Mouse (Mus musculus): ENCODE measurements at regions not wholly inside any gene's neighbourhood (a gene's known extent, or its start where the extent isn't known, plus 50 kb on each side); places are given as distances from the start of the nearest gene placed in this dataset.

GRCm38 (mm10) chr1:152261472-152261871 lies 125.0 kb downstream of the Tsen15 start:
- Histone ChIP-seq H3K4me3 (ENCODE audit: low read depth, low read length) (no peak overlapping the region), H3K36me3 (replicated peaks; ENCODE audit: control insufficient read depth, insufficient read depth, low read depth, low read length) (no peaks in the 10 kb centered on the region), H3K4me1 (ENCODE audit: control insufficient read depth, insufficient read depth, low read length) (no peaks in the 10 kb centered on the region), H3K9ac (replicated peaks; ENCODE audit: low read length) (no peak overlapping the region), H3K9me3 (replicated peaks; ENCODE audit: control insufficient read depth, low read length) (no peaks in the 10 kb centered on the region), H3K4me2 (ENCODE audit: low read depth, low read length) (no peak overlapping the region), H3K27ac (replicated peaks; ENCODE audit: low read depth, low read length) (no peak overlapping the region), H3K27me3 (ENCODE audit: control insufficient read depth, insufficient read depth, low read length) (no peaks in the 10 kb centered on the region)
- no peak for ATAC-seq (replicated peaks; ENCODE audit: insufficient number of reproducible peaks, low FRiP score, low TSS enrichment, low read depth)
- WGBS, result 51% methylated on average over 4 of the region's 4 CpGs
- DNase-seq (ENCODE audit: low spot score), result no peak

GRCm38 (mm10) chr1:152260950-152261349 lies 125.5 kb downstream of the Tsen15 start:
- H3K4me2 ChIP-seq (ENCODE audit: low read depth, low read length), result no peak overlapping the region
- no peak overlapping the region for H3K9ac ChIP-seq (replicated peaks; ENCODE audit: low read length)
- H3K27me3 ChIP-seq (ENCODE audit: control insufficient read depth, insufficient read depth, low read length), result no peaks in the 10 kb centered on the region
- no peak overlapping the region for H3K4me3 ChIP-seq (ENCODE audit: low read depth, low read length)
- DNase-seq (ENCODE audit: low spot score) (no peak), ATAC-seq (replicated peaks; ENCODE audit: insufficient number of reproducible peaks, low FRiP score, low TSS enrichment, low read depth) (no peak)
- H3K27ac ChIP-seq (replicated peaks; ENCODE audit: low read depth, low read length), result no peak overlapping the region
- no peaks in the 10 kb centered on the region for H3K4me1 ChIP-seq (ENCODE audit: control insufficient read depth, insufficient read depth, low read length)
- H3K36me3 ChIP-seq (replicated peaks; ENCODE audit: control insufficient read depth, insufficient read depth, low read depth, low read length), result no peaks in the 10 kb centered on the region
- no peaks in the 10 kb centered on the region for H3K9me3 ChIP-seq (replicated peaks; ENCODE audit: control insufficient read depth, low read length)
- WGBS, result 94% methylated on average over 1 of the region's 1 CpGs

- H3K36me3 ChIP-seq (replicated peaks; ENCODE audit: control insufficient read depth, insufficient read depth, low read depth, low read length), result no peaks in the 10 kb centered on the region
- no peaks in the 10 kb centered on the region for H3K27me3 ChIP-seq (ENCODE audit: control insufficient read depth, insufficient read depth, low read length)
- H3K27ac ChIP-seq (replicated peaks; ENCODE audit: low read depth, low read length), result no peak overlapping the region
- H3K4me1 ChIP-seq (ENCODE audit: control insufficient read depth, insufficient read depth, low read length), result no peaks in the 10 kb centered on the region
- DNase-seq (ENCODE audit: low spot score) (no peak), ATAC-seq (replicated peaks; ENCODE audit: insufficient number of reproducible peaks, low FRiP score, low TSS enrichment, low read depth) (no peak)
- H3K9ac ChIP-seq (replicated peaks; ENCODE audit: low read length), result no peak overlapping the region
- no peak overlapping the region for H3K4me2 ChIP-seq (ENCODE audit: low read depth, low read length)
- H3K4me3 ChIP-seq (ENCODE audit: low read depth, low read length), result no peak overlapping the region
- no peaks in the 10 kb centered on the region for H3K9me3 ChIP-seq (replicated peaks; ENCODE audit: control insufficient read depth, low read length)
- WGBS, result 70% methylated on average over 12 of the region's 12 CpGs
Measured at GRCm38 (mm10) chr1:152258258-152258657, 128.2 kb downstream of the Tsen15 start.

GRCm38 (mm10) chr1:152253906-152254305 lies 132.6 kb downstream of the Tsen15 start:
- WGBS, result 78% methylated on average over 4 of the region's 4 CpGs
- Histone ChIP-seq H3K9me3 (replicated peaks; ENCODE audit: control insufficient read depth, low read length) (no peaks in the 10 kb centered on the region), H3K4me2 (ENCODE audit: low read depth, low read length) (no peak overlapping the region), H3K9ac (replicated peaks; ENCODE audit: low read length) (no peak overlapping the region), H3K27me3 (ENCODE audit: control insufficient read depth, insufficient read depth, low read length) (no peaks in the 10 kb centered on the region), H3K4me3 (ENCODE audit: low read depth, low read length) (no peak overlapping the region), H3K4me1 (ENCODE audit: control insufficient read depth, insufficient read depth, low read length) (no peaks in the 10 kb centered on the region), H3K36me3 (replicated peaks; ENCODE audit: control insufficient read depth, insufficient read depth, low read depth, low read length) (no peaks in the 10 kb centered on the region), H3K27ac (replicated peaks; ENCODE audit: low read depth, low read length) (no peak overlapping the region)
- ATAC-seq (replicated peaks; ENCODE audit: insufficient number of reproducible peaks, low FRiP score, low TSS enrichment, low read depth), result no peak
- no peak for DNase-seq (ENCODE audit: low spot score)

DNA sequence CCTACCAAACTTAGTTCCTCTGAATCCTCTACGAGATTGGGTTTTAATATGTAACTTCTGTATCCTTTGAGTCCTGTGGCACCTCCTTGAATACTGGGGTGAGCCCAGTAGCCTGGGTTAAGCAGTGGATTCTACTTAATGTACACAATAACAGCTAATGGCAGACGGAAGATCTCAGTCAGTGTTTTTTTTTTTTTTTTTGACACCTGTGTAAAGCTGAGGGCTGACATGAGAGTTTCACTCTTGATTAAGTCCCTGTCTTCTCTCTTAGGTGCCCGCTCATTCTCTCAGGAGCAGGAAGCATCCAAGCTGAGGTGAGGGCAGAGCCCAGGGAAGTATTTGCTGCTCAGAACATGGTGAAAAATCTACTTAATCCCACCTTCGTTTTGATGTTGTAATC lies 133.0 kb downstream of the Tsen15 start:
- no peaks in the 10 kb centered on the region for H3K36me3 ChIP-seq (replicated peaks; ENCODE audit: control insufficient read depth, insufficient read depth, low read depth, low read length)
- H3K4me2 ChIP-seq (ENCODE audit: low read depth, low read length), result no peak overlapping the region
- H3K27ac ChIP-seq (replicated peaks; ENCODE audit: low read depth, low read length), result no peak overlapping the region
- no peaks in the 10 kb centered on the region for H3K4me1 ChIP-seq (ENCODE audit: control insufficient read depth, insufficient read depth, low read length)
- DNase-seq (ENCODE audit: low spot score) (no peak), ATAC-seq (replicated peaks; ENCODE audit: insufficient number of reproducible peaks, low FRiP score, low TSS enrichment, low read depth) (no peak)
- no peaks in the 10 kb centered on the region for H3K27me3 ChIP-seq (ENCODE audit: control insufficient read depth, insufficient read depth, low read length)
- no peaks in the 10 kb centered on the region for H3K9me3 ChIP-seq (replicated peaks; ENCODE audit: control insufficient read depth, low read length)
- no peak overlapping the region for H3K4me3 ChIP-seq (ENCODE audit: low read depth, low read length)
- WGBS, result 81% methylated on average over 4 of the region's 4 CpGs
- no peak overlapping the region for H3K9ac ChIP-seq (replicated peaks; ENCODE audit: low read length)

- no peak for ATAC-seq (replicated peaks; ENCODE audit: insufficient number of reproducible peaks, low FRiP score, low TSS enrichment, low read depth)
Measured at GRCm38 (mm10) chr1:152252658-152253267, 133.7 kb downstream of the Tsen15 start.

DNA sequence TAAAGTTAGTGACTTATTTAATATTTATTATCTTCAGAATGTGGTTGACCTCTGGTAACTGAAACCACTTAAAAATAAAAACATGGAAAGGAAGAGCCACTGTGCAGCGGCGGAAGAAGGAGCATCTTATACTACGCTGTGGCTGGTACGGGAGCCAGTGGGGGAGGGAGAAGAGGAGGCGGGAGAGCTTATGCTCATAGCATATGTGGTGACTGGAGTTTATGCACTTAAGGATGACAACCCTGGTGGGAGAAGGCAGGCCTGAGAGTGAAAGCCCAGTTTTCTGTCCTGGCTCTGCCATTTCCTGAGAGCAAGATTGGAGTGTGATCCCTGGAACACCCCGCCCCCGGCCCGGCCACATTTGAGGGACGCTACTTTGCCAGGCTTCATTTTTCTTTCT lies 145.5 kb downstream of the Tsen15 start:
- Histone ChIP-seq H3K27me3 (ENCODE audit: control insufficient read depth, insufficient read depth, low read length) (no peaks in the 10 kb centered on the region), H3K4me1 (ENCODE audit: control insufficient read depth, insufficient read depth, low read length) (no peaks in the 10 kb centered on the region), H3K4me2 (ENCODE audit: low read depth, low read length) (no peak overlapping the region), H3K9me3 (replicated peaks; ENCODE audit: control insufficient read depth, low read length) (no peaks in the 10 kb centered on the region), H3K9ac (replicated peaks; ENCODE audit: low read length) (no peak overlapping the region), H3K36me3 (replicated peaks; ENCODE audit: control insufficient read depth, insufficient read depth, low read depth, low read length) (no peaks in the 10 kb centered on the region), H3K27ac (replicated peaks; ENCODE audit: low read depth, low read length) (no peak overlapping the region), H3K4me3 (ENCODE audit: low read depth, low read length) (no peak overlapping the region)
- DNase-seq (ENCODE audit: low spot score) (no peak), ATAC-seq (replicated peaks; ENCODE audit: insufficient number of reproducible peaks, low FRiP score, low TSS enrichment, low read depth) (no peak)
- 94% methylated on average over 9 of the region's 9 CpGs for WGBS

More at GRCm38 (mm10) chr1:152252658-152253267, 133.7 kb downstream of the Tsen15 start:
- Histone ChIP-seq H3K4me2 (ENCODE audit: low read depth, low read length) (no peak overlapping the region), H3K4me1 (ENCODE audit: control insufficient read depth, insufficient read depth, low read length) (no peaks in the 10 kb centered on the region), H3K4me3 (ENCODE audit: low read depth, low read length) (no peak overlapping the region), H3K27ac (replicated peaks; ENCODE audit: low read depth, low read length) (no peak overlapping the region), H3K9ac (replicated peaks; ENCODE audit: low read length) (no peak overlapping the region), H3K27me3 (ENCODE audit: control insufficient read depth, insufficient read depth, low read length) (no peaks in the 10 kb centered on the region), H3K9me3 (replicated peaks; ENCODE audit: control insufficient read depth, low read length) (no peaks in the 10 kb centered on the region), H3K36me3 (replicated peaks; ENCODE audit: control insufficient read depth, insufficient read depth, low read depth, low read length) (no peaks in the 10 kb centered on the region)
- no peak for DNase-seq (ENCODE audit: low spot score)
- 76% methylated on average over 9 of the region's 9 CpGs for WGBS

- no peak overlapping the region for H3K27ac ChIP-seq (replicated peaks; ENCODE audit: low read depth, low read length)
- WGBS, result 65% methylated on average over 6 of the region's 6 CpGs
- no peaks in the 10 kb centered on the region for H3K36me3 ChIP-seq (replicated peaks; ENCODE audit: control insufficient read depth, insufficient read depth, low read depth, low read length)
- no peaks in the 10 kb centered on the region for H3K9me3 ChIP-seq (replicated peaks; ENCODE audit: control insufficient read depth, low read length)
- no peak overlapping the region for H3K9ac ChIP-seq (replicated peaks; ENCODE audit: low read length)
- ATAC-seq (replicated peaks; ENCODE audit: insufficient number of reproducible peaks, low FRiP score, low TSS enrichment, low read depth) (no peak), DNase-seq (ENCODE audit: low spot score) (no peak)
- no peaks in the 10 kb centered on the region for H3K27me3 ChIP-seq (ENCODE audit: control insufficient read depth, insufficient read depth, low read length)
- no peaks in the 10 kb centered on the region for H3K4me1 ChIP-seq (ENCODE audit: control insufficient read depth, insufficient read depth, low read length)
- H3K4me3 ChIP-seq (ENCODE audit: low read depth, low read length), result no peak overlapping the region
- no peak overlapping the region for H3K4me2 ChIP-seq (ENCODE audit: low read depth, low read length)
Measured at GRCm38 (mm10) chr1:152239376-152239775, 147.1 kb downstream of the Tsen15 start.
